Mouse (Mus musculus) ovary, adult 18-20 months (tissue): ENCODE measurements around the gene Zfp362.

ENCODE experiments used
- DNase-seq: peaks from one replicate; pipeline ENCODE4 v3.0.0; 2022; ENCODE audit warnings: low spot score, mixed read lengths

Gene Zfp362

GRCm38 (mm10) chr4:128806043-128806826, at the start of gene Zfp362:
Gene Zfp362 (minus strand): TSS chr4:128806045.
- DNase-seq: no peak

GRCm38 (mm10) chr4:128855613-128856040, 49.8 kb upstream of the Zfp362 start:
- DNase-seq: peak; percentile 61

- no peak for DNase-seq
Observed at GRCm38 (mm10) chr4:128853117-128853516, 47.3 kb upstream of the Zfp362 start.

GRCm38 (mm10) chr4:128852266-128852887, 46.5 kb upstream of the Zfp362 start:
- no peak for DNase-seq

- no peak for DNase-seq
Observed at GRCm38 (mm10) chr4:128849686-128850085, 43.8 kb upstream of the Zfp362 start.

- no peak for DNase-seq
Observed at GRCm38 (mm10) chr4:128848961-128849360, 43.1 kb upstream of the Zfp362 start.

- no peak for DNase-seq
Observed at GRCm38 (mm10) chr4:128845367-128845973, 39.6 kb upstream of the Zfp362 start.

GRCm38 (mm10) chr4:128844566-128844965, 38.7 kb upstream of the Zfp362 start:
- DNase-seq: no peak

GRCm38 (mm10) chr4:128841259-128841658, 35.4 kb upstream of the Zfp362 start:
- DNase-seq: peak; percentile 52

GRCm38 (mm10) chr4:128839811-128840738, 34.2 kb upstream of the Zfp362 start:
- peak; percentile 38 for DNase-seq

- DNase-seq: no peak
Observed at GRCm38 (mm10) chr4:128838202-128838601, 32.4 kb upstream of the Zfp362 start.

GRCm38 (mm10) chr4:128824131-128824530, 18.3 kb upstream of the Zfp362 start:
- DNase-seq: no peak

- no peak for DNase-seq
Observed at GRCm38 (mm10) chr4:128820568-128820967, 14.7 kb upstream of the Zfp362 start.

GRCm38 (mm10) chr4:128817011-128817410, 11.2 kb upstream of the Zfp362 start:
- DNase-seq: no peak

GRCm38 (mm10) chr4:128811382-128812056, 5.7 kb upstream of the Zfp362 start:
- peak; percentile 73 for DNase-seq

GRCm38 (mm10) chr4:128806827-128807179, 958 bp upstream of the Zfp362 start:
- DNase-seq: peak; percentile 61

GRCm38 (mm10) chr4:128805150-128806042, 449 bp downstream of the Zfp362 start:
- no peak for DNase-seq

- DNase-seq: no peak
Observed at GRCm38 (mm10) chr4:128804426-128805149, 1.3 kb downstream of the Zfp362 start.

GRCm38 (mm10) chr4:128803569-128803968, 2.3 kb downstream of the Zfp362 start:
- DNase-seq: no peak
